Mouse (Mus musculus): ENCODE measurements around the gene Prpf19. TPM values are rescaled to one million over a fixed set of nuclear protein-coding genes. Genes with fewer than 3 reads are reported as not detected.

Gene Prpf19
- polyA plus RNA-seq, 1 experiment from 2014 or later = 19.7 TPM

DNA sequence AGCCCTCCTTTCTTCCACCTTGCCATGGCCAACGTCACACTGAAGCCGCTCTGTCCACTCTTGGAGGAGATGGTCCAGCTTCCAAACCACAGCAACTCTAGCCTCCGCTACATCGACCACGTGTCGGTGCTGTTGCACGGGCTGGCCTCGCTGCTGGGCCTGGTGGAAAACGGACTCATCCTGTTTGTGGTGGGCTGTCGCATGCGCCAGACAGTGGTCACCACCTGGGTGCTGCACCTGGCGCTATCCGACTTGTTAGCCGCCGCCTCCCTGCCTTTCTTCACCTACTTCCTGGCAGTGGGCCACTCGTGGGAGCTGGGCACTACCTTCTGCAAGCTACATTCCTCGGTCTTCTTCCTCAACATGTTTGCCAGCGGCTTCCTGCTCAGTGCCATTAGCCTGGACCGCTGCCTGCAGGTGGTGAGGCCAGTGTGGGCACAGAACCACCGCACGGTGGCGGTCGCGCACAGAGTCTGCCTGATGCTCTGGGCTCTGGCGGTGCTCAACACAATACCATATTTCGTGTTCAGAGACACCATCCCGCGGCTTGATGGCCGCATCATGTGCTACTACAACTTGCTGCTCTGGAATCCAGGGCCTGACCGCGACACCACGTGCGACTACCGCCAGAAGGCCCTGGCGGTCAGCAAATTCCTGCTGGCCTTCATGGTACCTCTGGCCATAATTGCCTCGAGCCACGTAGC is 45.2 kb downstream of the Prpf19 start:
- 20% methylated on average over 36 of the region's 37 CpGs for WGBS (ENCODE audit: insufficient replicate concordance)
- peak; percentile 69 for DNase-seq
- no peak overlapping the region for H3K27ac ChIP-seq

DNA sequence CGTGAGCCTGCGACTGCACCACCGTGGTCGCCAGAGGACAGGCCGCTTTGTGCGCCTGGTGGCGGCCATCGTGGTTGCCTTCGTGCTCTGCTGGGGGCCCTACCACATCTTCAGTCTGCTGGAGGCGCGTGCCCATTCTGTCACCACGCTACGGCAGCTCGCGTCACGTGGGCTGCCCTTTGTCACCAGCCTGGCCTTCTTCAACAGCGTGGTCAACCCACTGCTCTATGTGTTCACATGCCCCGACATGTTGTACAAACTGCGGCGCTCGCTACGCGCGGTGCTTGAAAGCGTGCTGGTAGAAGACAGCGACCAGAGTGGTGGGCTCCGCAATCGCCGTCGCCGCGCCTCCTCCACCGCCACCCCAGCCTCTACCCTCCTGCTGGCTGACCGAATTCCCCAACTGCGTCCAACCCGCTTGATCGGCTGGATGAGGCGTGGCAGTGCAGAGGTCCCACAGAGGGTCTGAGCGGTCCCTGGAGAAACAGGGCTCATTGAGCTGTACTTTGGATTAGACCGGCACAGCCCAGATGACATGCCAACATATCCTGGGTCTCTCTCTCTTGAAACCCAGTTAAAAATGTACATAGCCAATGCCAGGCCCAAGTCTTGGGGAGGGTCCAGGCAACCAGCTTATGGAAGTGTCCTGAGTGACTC is 45.9 kb downstream of the Prpf19 start:
- Histone ChIP-seq H3K4me2 (peak overlapping the region; percentile 79), H3K36me3 (peaks cover 43% of the 10 kb centered on the region), H3K9me3 (replicated peaks) (no peaks in the 10 kb centered on the region), H3K27me3 (no peaks in the 10 kb centered on the region), H3K9ac (peak overlapping the region; percentile 57), H3K4me1 (replicated peaks) (peaks cover 47% of the 10 kb centered on the region), H3K4me3 (replicated peaks) (peak overlapping the region; percentile 47), H3K27ac (no peak overlapping the region)
- 8% methylated on average over 40 of the region's 40 CpGs for WGBS (ENCODE audit: insufficient replicate concordance)
- ATAC-seq (ENCODE audit: low read depth) (peak; percentile 38), DNase-seq (no peak)

More for the DNA sequence above, 45.2 kb downstream of the Prpf19 start:
- H3K4me3 ChIP-seq (replicated peaks) = peak overlapping the region; percentile 47
- H3K4me1 ChIP-seq (replicated peaks) = peaks cover 44% of the 10 kb centered on the region
- H3K9ac ChIP-seq = peak overlapping the region; percentile 57
- peaks cover 37% of the 10 kb centered on the region for H3K36me3 ChIP-seq
- H3K9me3 ChIP-seq (replicated peaks) = no peaks in the 10 kb centered on the region
- H3K27me3 ChIP-seq = no peaks in the 10 kb centered on the region
- H3K4me2 ChIP-seq = peak overlapping the region; percentile 79
- ATAC-seq (ENCODE audit: low read depth) = peak; percentile 72

DNA sequence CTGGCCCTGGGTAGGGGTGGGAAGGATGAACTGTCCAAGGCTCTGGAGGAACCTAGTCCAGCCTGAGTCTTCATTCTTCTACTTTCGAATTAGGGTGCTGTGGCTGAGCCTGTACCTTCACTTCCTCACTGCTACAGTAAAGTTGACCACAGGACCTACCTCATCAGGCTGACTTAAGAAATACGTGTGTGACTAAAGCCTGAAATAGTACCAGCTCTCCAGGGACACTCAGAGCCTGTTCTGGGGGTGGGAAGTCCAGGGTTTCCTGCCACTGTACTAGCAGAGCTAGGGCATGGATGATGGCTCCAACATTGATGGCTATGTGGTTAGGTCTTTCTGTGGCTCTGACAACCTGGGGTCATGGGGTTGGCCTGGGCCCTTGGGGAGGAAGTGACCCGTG is 48.9 kb downstream of the Prpf19 start:
- H3K27me3 ChIP-seq = no peaks in the 10 kb centered on the region
- no peak overlapping the region for H3K27ac ChIP-seq
- no peak for ATAC-seq (ENCODE audit: low read depth)
- no peak overlapping the region for H3K9ac ChIP-seq
- H3K9me3 ChIP-seq (replicated peaks) = no peaks in the 10 kb centered on the region
- DNase-seq = no peak
- H3K36me3 ChIP-seq = peaks cover 51% of the 10 kb centered on the region
- H3K4me2 ChIP-seq = no peak overlapping the region
- H3K4me3 ChIP-seq (replicated peaks) = no peak overlapping the region
- peaks cover 47% of the 10 kb centered on the region for H3K4me1 ChIP-seq (replicated peaks)
- 59% methylated on average over 3 of the region's 3 CpGs for WGBS (ENCODE audit: insufficient replicate concordance)

DNA sequence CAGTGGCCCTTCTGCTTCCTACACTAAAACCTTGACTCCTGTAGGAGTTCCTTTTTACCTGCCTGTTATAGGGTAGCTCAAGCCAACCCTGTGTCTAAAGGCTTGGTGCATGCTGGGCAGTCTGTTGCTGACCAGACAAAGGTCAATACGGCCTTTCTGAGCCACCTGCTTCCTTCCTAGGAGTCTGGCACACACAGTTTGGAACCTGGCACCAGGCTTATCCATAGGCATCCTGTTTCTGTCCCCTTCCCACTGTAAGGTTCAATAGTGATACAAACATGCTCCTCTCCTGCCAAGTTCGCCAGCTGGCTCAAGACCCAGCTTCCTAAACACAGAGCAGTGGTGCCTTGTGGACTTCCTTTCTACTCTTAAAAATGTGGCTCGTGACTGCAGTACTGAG is 51.5 kb downstream of the Prpf19 start:
- peak overlapping the region; percentile 91 for H3K4me2 ChIP-seq

DNA sequence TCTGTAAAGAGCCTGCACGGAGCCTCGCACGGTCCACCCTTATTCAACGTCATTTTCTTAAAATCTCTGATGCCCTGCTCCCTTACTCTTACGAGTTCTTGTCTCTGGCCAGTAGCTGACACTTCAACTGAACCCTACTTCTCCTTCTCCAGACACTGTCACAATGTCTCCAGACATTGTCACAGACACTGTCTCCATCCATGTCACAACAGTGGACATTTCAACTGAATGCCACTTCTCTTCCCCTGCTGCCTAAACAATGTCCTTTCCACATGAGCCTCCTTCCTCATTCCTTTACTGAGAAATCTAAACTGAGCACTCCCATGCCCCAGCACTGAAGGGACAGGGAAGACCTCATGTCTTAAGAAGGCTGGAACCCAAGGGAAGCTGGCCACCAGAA is 52.2 kb downstream of the Prpf19 start:
- Histone ChIP-seq H3K27ac (no peak overlapping the region; the same call in 1 of the 2 replicates), H3K36me3 (peaks cover 44% of the 10 kb centered on the region), H3K9ac (peak overlapping the region; percentile 89), H3K4me1 (replicated peaks) (peaks cover 39% of the 10 kb centered on the region), H3K4me2 (peak overlapping the region; percentile 91), H3K4me3 (replicated peaks) (peak overlapping the region; percentile 88), H3K27me3 (peaks cover 4% of the 10 kb centered on the region; the same call in 1 of the 2 replicates), H3K9me3 (replicated peaks) (no peaks in the 10 kb centered on the region)
- WGBS (ENCODE audit: insufficient replicate concordance) = 63% methylated on average over 5 of the region's 5 CpGs
- no peak for ATAC-seq (ENCODE audit: low read depth)
- no peak for DNase-seq

More for the DNA sequence above, 51.5 kb downstream of the Prpf19 start:
- 65% methylated on average over 3 of the region's 3 CpGs for WGBS (ENCODE audit: insufficient replicate concordance)
- Histone ChIP-seq H3K36me3 (peaks cover 51% of the 10 kb centered on the region), H3K27ac (no peak overlapping the region), H3K4me3 (replicated peaks) (peak overlapping the region; percentile 88), H3K9ac (peak overlapping the region; percentile 89), H3K27me3 (peaks cover 4% of the 10 kb centered on the region; the same call in 1 of the 2 replicates), H3K4me1 (replicated peaks) (peaks cover 39% of the 10 kb centered on the region), H3K9me3 (replicated peaks) (no peaks in the 10 kb centered on the region)
- no peak for DNase-seq
- no peak for ATAC-seq (ENCODE audit: low read depth)

DNA sequence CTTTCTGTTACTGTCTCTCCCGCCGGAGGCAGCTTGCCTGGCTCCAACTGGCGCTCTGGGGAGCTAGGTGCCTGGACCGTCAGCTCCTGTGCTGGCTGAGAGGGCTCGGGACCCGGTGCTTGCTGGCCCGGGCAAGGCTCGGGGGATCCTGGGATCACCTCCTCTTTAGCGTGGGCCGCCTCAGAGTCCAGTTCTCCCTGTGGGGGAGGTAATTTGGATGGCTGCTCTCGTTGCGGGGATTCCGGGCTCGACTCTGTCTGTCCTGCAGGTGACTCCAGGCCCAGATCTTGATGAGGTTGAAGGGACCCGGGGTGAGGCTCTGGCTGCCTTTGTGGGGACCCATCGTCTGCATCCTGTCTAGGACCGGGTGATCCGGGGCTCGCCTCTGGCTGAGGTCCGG is 53.4 kb downstream of the Prpf19 start:
- peak; percentile 24 for DNase-seq
- peaks cover 32% of the 10 kb centered on the region for H3K36me3 ChIP-seq
- H3K9ac ChIP-seq = peak overlapping the region; percentile 89
- WGBS (ENCODE audit: insufficient replicate concordance) = under 1% methylated on average over 20 of the region's 20 CpGs
- H3K27ac ChIP-seq = peak overlapping the region; percentile 58
- peaks cover 39% of the 10 kb centered on the region for H3K4me1 ChIP-seq (replicated peaks)
- peak overlapping the region; percentile 91 for H3K4me2 ChIP-seq
- H3K27me3 ChIP-seq = peaks cover 7% of the 10 kb centered on the region; the same call in 1 of the 2 replicates
- peak overlapping the region; percentile 88 for H3K4me3 ChIP-seq (replicated peaks)
- peak; percentile 2; the same call in 1 of the 2 replicates for ATAC-seq (ENCODE audit: low read depth)
- H3K9me3 ChIP-seq (replicated peaks) = no peaks in the 10 kb centered on the region

DNA sequence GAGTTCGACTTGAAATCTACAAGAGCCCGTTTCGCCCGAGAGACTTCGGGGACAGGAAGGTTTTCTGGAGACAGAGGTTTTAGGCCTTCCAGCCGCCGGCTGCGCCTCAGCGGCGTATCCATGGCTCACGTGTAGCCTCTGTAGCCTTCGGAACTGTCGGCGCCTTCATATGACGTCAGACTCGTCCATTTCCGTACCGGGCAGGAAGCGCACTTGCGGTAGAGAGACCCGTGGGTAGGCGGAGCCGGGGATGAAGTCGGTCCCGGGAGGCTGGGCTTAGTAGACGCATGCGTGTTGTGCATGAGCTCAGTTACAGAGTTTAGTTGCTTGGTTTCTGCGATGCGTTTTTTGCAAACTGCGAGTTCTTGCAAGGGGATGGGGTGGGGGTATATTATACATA is 54.1 kb downstream of the Prpf19 start, which contains the start of gene Ccdc86:
Gene Ccdc86 (minus strand): TSS at position 155 of the 400 bp plus-strand sequence.
- peak within 1 kb of the TSS; percentile 89 for H3K9ac ChIP-seq
- H3K4me2 ChIP-seq = peak within 1 kb of the TSS; percentile 91
- H3K4me1 ChIP-seq (replicated peaks) = peaks cover 39% of the 10 kb centered on the region
- H3K27ac ChIP-seq = peak within 1 kb of the TSS; percentile 58
- H3K27me3 ChIP-seq = peaks cover 13% of the 10 kb centered on the region; the same call in 1 of the 2 replicates
- DNase-seq (peak; percentile 96), ATAC-seq (ENCODE audit: low read depth) (peak; percentile 95)
- H3K4me3 ChIP-seq (replicated peaks) = peak within 1 kb of the TSS; percentile 88
- peaks cover 25% of the 10 kb centered on the region for H3K36me3 ChIP-seq
- WGBS (ENCODE audit: insufficient replicate concordance) = under 1% methylated on average over 30 of the region's 30 CpGs
- no peaks in the 10 kb centered on the region for H3K9me3 ChIP-seq (replicated peaks)

DNA sequence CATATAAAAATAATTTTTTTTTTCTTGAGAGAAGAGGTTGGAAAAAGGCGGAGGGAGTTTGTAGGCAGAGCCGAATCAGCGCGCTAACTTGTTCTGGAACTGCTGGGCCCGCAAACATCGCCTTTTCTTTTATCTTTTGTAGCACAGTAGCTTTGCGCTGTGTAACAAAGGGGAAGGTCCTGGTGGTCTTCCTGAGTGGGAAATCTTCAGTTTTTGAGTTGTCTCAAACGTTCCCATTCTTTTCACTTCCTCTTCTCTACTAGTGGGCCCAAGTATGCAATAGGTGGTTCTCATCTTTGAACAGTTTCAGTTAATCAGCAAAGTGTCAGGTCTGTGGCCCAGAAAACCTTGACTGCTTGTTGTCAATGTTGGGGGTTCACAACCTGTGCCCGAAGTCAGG is 54.5 kb downstream of the Prpf19 start:
- Histone ChIP-seq H3K4me1 (replicated peaks) (peaks cover 39% of the 10 kb centered on the region), H3K9ac (peak overlapping the region; percentile 57), H3K4me3 (replicated peaks) (peak overlapping the region; percentile 88), H3K36me3 (peaks cover 21% of the 10 kb centered on the region), H3K27ac (peak overlapping the region; percentile 56; the same call in 1 of the 2 replicates), H3K9me3 (replicated peaks) (no peaks in the 10 kb centered on the region), H3K4me2 (peak overlapping the region; percentile 91), H3K27me3 (peaks cover 13% of the 10 kb centered on the region; the same call in 1 of the 2 replicates)
- 25% methylated on average over 9 of the region's 9 CpGs for WGBS (ENCODE audit: insufficient replicate concordance)
- peak; percentile 16 for ATAC-seq (ENCODE audit: low read depth)
- DNase-seq = no peak

DNA sequence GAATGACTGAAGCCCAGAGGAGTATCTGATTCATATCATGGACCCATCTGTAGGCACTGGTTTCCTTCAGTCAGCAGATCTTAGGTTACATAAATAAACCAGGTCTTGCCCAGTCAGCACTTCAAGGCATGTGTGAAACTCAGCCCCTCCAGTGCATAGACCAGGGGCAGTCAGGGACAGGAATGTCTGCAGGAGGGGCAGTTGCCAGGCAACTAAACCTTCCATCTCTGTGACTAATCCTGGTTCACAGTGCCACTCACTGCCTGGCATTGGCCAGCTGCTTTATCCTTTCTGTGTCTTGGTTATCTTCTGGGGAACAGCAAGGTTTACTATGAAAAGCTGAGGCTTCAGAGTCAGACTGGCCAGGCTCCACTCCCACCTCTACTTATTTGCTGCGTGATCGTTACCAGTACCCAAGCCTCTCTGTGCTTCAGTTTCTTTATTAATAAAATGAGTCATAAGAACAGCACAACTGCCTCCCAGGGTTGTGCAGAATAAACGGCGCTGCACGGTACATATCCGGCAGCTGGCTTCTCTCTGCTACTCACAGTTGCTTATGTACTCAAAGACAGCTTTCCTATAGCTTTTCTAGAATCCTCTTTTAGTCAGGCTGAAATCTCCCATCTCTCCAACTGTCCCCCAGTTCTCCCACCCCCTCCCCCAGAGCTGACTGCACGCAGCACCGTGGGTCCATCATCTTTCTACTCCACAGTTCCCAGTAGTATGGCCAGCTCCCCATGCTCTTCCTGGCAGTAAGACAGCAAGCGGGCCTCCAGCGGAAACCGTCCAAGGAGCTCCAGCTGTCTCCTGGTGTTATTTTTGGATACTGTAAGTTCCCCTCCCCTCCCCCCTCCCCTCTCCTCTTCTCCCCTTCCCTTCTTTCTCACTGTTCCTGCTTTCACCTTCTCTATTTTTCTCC is 57.2 kb downstream of the Prpf19 start:
- no peak overlapping the region for H3K9ac ChIP-seq
- H3K27me3 ChIP-seq = peaks cover 22% of the 10 kb centered on the region; the same call in 1 of the 2 replicates
- 55% methylated on average over 11 of the region's 11 CpGs for WGBS (ENCODE audit: insufficient replicate concordance)
- no peak for ATAC-seq (ENCODE audit: low read depth)
- H3K4me3 ChIP-seq (replicated peaks) = no peak overlapping the region
- peaks cover 19% of the 10 kb centered on the region for H3K4me1 ChIP-seq (replicated peaks)
- no peak overlapping the region for H3K27ac ChIP-seq
- no peak overlapping the region for H3K4me2 ChIP-seq
- DNase-seq = no peak
- H3K9me3 ChIP-seq (replicated peaks) = no peaks in the 10 kb centered on the region
- H3K36me3 ChIP-seq = no peaks in the 10 kb centered on the region
